Mouse (Mus musculus) lung, adult 2 months (tissue): ENCODE data around the gene Heatr5b. TPM values are rescaled to one million over a fixed set of nuclear protein-coding genes. Genes with fewer than 3 reads are reported as not detected.
A peak's percentile ranks its signal among the peaks of the same experiment; 100 is the strongest.

Experiments used
- DNase-seq: peaks from one replicate; pipeline ENCODE4 v3.0.0; 2022
- H3K4me1 ChIP-seq: fragments of 200-500 bp; 2 replicates; pipeline ENCODE4 v1.6.1; 2011; ENCODE audit warnings: low read length; ENCODE audit not compliant: control insufficient read depth, insufficient read depth
- H3K4me3 ChIP-seq: fragments of 200-500 bp; replicated peaks from 2 replicates; pipeline ENCODE3; 2011; ENCODE audit warnings: low read depth, mild to moderate bottlenecking, control low read depth, low read length; ENCODE audit errors: extremely low read depth
- CTCF ChIP-seq: fragments of 200-500 bp; IDR thresholded peaks from 2 replicates; pipeline ENCODE4 v1.5.1; 2011; ENCODE audit warnings: mild to moderate bottlenecking, low read length, control low read depth; ENCODE audit not compliant: insufficient read depth
- POLR2A ChIP-seq: fragments of 200-500 bp; IDR thresholded peaks from 2 replicates; pipeline ENCODE4 v1.6.1; 2011; ENCODE audit warnings: low read depth, mild to moderate bottlenecking, control low read depth, low read length, borderline replicate concordance; ENCODE audit errors: extremely low read depth
- WGBS: fragments of 180-500 bp; shearing (Covaris S2); methylation state at CpG from one replicate; pipeline ENCODE4 v1.1.7; 2018; 5-methylcytosine and 5-hydroxymethylcytosine counted together
- polyA plus RNA-seq: library from polyadenylated mRNA; depleted of rRNA; stranded (reverse); fragments of >200 nt; gene quantifications from 2 replicates; pipeline ENCODE4 v1.2.3, GENCODE M21; 2012; rRNA removed

The Heatr5b gene
- polyA plus RNA-seq, result 17.7 and 24.2 TPM in 2 replicates

DNA sequence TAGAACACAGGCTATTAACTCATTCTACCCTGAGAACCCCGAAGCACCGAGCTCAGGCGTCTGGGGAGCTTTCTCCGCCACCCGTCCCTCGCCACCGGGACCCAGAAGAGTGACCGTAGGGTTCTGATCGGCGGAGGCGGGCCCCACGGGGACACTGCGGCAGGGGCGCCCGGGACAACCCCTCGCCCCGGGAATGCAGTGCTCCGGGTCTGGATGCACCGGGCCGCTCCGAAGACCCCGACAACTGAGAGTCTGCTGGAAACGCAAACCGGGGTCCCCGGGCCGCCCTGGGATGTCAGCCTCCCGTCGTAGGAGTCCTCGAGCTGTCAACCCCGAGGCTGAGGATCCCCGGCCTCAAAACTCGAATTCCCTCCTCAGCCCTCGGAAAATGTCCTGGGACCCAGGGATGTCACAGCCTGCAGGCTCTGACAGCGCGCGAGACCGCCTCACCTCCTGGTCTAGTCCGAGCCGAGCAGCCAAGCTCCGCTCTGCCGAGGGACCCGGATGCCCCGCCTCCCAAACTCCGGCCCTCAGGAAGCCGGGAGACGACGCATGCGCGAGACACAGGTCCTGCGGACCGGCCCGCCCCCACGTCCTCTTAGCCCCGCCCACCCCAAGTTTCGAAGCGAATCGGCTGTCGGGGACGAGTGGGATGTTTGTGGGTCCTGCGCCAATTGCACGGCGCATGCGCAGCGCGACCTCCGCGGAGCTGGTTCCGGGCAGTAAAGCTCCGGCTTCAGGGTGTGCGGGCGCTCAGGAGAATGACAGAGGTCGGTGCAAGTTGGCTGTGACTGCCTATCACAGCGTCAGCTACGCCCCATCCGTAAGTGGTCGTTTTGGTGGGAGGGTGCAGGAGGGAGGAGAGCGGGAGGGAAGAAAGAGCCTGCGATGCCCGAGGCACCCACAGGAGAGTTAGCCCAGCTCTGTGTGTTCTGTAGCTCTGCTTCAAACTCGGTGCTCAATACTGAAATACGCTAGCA is at the start of gene Heatr5b, which contains the start of gene Gpatch11:
TSS of gene Heatr5b (minus strand) at position 509 of the 980 bp plus-strand sequence.
TSS of gene Gpatch11 (plus strand) at position 712 of the 980 bp plus-strand sequence.
- DNase-seq, result peak; percentile 94
- peak within 1 kb of the TSS; percentile 85 for H3K4me3 ChIP-seq
- under 1% methylated on average over 81 of the region's 81 CpGs for WGBS
- TF ChIP-seq POLR2A (peak; percentile 85; the same call in 1 of the 2 replicates), CTCF (no peak)
- no peaks in the 10 kb centered on the region for H3K4me1 ChIP-seq

DNA sequence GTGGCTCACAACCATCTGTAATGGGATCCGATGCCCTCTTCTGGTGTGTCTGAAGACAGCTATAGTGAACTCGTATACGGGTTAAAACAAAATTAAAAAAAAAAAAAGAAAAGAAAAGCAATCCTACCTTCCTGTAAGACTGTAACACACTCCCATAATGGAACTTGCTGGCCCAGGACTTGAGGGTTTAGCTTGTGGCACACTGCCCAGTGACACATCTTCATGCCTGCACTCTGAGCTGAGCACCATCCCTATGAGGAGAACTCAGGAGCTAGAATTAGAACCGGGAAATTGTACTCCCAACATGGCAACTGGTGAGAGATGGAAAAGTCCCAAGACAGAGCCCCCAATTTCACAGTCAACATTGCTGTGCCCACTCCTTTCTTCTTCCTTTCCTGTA is 48.1 kb upstream of the Heatr5b start:
- TF ChIP-seq POLR2A (no peak), CTCF (no peak)
- H3K4me1 ChIP-seq, result no peaks in the 10 kb centered on the region
- 88% methylated on average over 4 of the region's 4 CpGs for WGBS
- no peak overlapping the region for H3K4me3 ChIP-seq
- no peak for DNase-seq

DNA sequence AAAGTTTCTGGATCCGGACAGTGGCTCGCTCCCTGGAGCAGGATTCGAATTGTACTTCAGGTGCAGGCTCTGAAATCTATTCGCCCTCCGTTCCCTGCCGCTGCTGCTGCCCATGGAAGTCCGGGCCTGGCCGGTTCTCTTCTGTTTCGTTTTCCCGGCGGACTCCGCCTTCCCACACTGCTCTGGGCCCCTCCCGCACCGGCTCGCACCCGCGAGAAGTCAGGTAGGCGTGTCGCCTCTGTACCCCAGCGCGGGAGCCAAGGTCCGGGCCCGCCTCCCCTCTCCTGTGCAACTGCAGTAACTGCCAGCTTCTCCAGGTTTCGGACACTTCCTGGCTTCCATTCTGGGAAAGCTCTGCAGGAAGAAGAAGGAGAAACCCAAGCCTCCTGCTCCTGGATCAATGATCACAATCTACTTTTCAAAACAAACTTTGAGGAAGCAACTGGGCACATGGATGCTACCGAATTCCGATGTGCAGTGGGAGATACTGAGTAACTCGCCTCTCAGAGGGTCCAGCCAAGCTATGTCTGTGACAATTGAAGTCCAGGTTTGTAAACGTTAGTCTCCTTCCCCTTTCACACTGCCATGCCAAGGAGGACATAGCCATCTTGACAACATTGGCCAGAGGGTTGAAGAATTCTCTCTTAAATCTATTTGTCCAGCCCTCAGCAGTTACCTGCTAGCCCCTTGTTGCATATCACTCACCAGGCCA is 47.4 kb upstream of the Heatr5b start, which contains the start of gene Eif2ak2:
TSS of gene Eif2ak2 (minus strand) at position 173 of the 712 bp plus-strand sequence.
- Histone ChIP-seq H3K4me1 (no peaks in the 10 kb centered on the region), H3K4me3 (peak within 1 kb of the TSS; percentile 71)
- WGBS, result 1% methylated on average over 28 of the region's 28 CpGs
- TF ChIP-seq CTCF (no peak), POLR2A (peak; percentile 76; the same call in 1 of the 2 replicates)
- DNase-seq, result peak; percentile 83

DNA sequence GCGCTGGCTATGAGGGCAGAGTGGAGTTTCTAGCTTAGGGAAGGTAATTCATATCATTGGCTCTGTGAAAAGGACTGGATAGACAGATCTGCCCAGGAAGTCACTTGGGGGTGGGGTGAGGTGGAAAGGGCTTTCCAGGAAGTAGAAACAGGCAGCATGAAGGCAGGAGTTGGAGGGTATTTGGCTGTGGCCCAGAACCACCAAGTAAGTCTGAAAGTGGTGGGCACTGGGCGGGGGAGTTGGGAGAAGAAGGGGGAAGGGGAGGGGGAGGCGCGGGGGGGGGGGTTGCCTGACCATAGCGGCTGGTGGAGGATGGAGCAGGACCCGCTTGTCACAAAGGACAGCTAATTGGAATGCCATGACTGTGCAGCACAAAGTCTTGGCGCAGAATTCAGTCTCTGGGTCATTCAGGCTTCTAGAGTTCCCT is 46.7 kb upstream of the Heatr5b start:
- TF ChIP-seq POLR2A (no peak), CTCF (no peak)
- Histone ChIP-seq H3K4me3 (peak overlapping the region; percentile 71), H3K4me1 (no peaks in the 10 kb centered on the region)
- peak; percentile 11 for DNase-seq
- WGBS, result 8% methylated on average over 6 of the region's 7 CpGs

- 93% methylated on average over 6 of the region's 6 CpGs for WGBS
- no peak overlapping the region for H3K4me3 ChIP-seq
These were observed 38.7 kb upstream of the Heatr5b start for GRCm38 (mm10) chr17:78873886-78874285.

GRCm38 (mm10) chr17:78856243-78856642 is 21.1 kb upstream of the Heatr5b start:
- H3K4me1 ChIP-seq, result no peaks in the 10 kb centered on the region
- no peak for DNase-seq
- WGBS, result 86% methylated on average over 10 of the region's 10 CpGs
- TF ChIP-seq POLR2A (no peak), CTCF (no peak)
- H3K4me3 ChIP-seq, result no peak overlapping the region

More at GRCm38 (mm10) chr17:78873886-78874285, 38.7 kb upstream of the Heatr5b start:
- no peak for TF ChIP-seq POLR2A
- no peak for TF ChIP-seq CTCF
- no peaks in the 10 kb centered on the region for H3K4me1 ChIP-seq
- no peak for DNase-seq

- no peak for DNase-seq
- TF ChIP-seq CTCF (no peak), POLR2A (no peak)
- Histone ChIP-seq H3K4me1 (no peaks in the 10 kb centered on the region), H3K4me3 (no peak overlapping the region)
- 85% methylated on average over 7 of the region's 7 CpGs for WGBS
These were observed 7.2 kb upstream of the Heatr5b start for GRCm38 (mm10) chr17:78842271-78842928.

GRCm38 (mm10) chr17:78836056-78836455 is 892 bp upstream of the Heatr5b start:
- H3K4me1 ChIP-seq, result no peaks in the 10 kb centered on the region
- WGBS, result 21% methylated on average over 2 of the region's 2 CpGs
- DNase-seq, result no peak
- no peak for TF ChIP-seq POLR2A
- no peak for TF ChIP-seq CTCF
- H3K4me3 ChIP-seq, result peak overlapping the region; percentile 77

GRCm38 (mm10) chr17:78824346-78824745 is 10.8 kb downstream of the Heatr5b start:
- WGBS, result 81% methylated on average over 13 of the region's 13 CpGs
- no peaks in the 10 kb centered on the region for H3K4me1 ChIP-seq
- no peak for DNase-seq
- no peak for TF ChIP-seq CTCF
- TF ChIP-seq POLR2A, result no peak
- no peak overlapping the region for H3K4me3 ChIP-seq
